Mouse (Mus musculus) olfactory bulb, adult 2 months (tissue): ENCODE data around the gene Pop7.

Source experiments
- CTCF ChIP-seq: fragments of 200-500 bp; IDR thresholded peaks from 2 replicates; pipeline ENCODE4 v1.5.1; 2012; ENCODE audit warnings: low read depth, mild to moderate bottlenecking, low read length, moderate library complexity; ENCODE audit not compliant: insufficient read depth
- POLR2A ChIP-seq: fragments of 200-500 bp; IDR thresholded peaks from 2 replicates; pipeline ENCODE4 v1.6.1; 2012; ENCODE audit warnings: mild to moderate bottlenecking, low read depth, low read length, moderate library complexity; ENCODE audit not compliant: insufficient read depth

DNA sequence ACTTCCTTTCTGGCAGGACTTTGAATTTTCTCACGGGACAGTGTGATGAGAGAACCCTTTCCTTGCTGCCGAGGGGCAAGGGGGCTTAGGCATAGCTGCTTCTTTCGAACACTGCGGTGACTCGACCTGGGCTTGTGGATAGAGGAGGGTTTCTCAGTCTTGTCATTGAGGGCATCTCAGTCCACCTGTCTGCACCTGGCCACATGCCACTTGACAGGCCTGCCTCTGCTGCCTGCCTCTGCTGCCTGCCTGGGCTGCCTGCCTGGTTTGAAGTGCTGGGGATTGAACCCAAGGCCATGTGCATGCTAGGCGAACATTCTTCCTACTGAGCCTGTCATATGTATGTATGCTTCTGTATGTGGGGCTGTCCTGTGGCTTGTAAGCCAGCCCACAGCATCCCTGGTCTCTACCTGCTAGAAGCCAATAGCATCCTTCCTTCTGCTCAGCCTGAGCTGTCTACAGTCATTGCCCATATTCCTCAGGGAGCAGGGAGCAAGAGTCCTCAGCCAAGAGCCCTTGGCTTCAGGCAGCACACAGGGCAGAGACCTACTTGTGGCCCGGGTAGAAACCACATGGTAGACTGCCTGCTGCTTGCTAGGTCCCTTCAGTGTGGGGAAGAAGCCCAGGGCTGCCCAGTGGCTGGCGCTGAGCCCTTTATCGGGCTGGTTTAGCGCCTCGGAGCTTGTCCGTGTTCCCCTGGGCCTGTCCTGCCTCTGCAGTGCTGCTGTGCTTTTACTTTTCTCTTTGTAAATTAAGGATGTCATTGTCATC, 11.8 kb upstream of the Pop7 start:
- TF ChIP-seq CTCF (no peak), POLR2A (no peak)
